23 mouse cellular contexts compared by ENCODE assay signal in the genomic region with DNA sequence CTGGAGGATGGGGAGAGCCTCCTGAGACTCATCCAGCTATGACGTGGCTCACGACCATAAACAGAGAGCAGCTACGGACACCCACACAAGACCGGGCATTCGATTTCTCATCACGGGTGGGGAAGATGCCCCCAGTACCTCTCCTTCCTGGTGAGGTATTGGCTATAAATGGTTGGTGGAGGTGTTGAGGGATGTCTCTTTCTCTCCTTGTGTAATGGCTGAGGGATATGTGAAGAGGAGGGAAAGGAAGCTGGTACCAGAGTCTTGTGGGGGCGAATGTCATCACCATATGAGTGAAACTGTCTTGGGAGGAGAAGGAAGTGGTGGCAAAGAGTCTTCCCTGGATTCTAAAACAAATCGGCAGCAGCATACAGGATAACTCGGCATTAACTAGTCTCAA. TPM values are rescaled to one million over a fixed set of nuclear protein-coding genes. Genes with fewer than 3 reads are reported as not detected.
DNase-seq lines count a peak whose midpoint lies in the region; ATAC-seq lines count a peak whose summit lies in the region.
"Had no signal": no experiment of that assay in that cellular context is flagged by ENCODE, and none has a peak within 500 bp of the region (broad histone marks: within the 10 kb centered on the region; RNA-seq: fewer than 3 reads in every experiment).

No protein-coding gene starts in this region.

- H3K27me3 ChIP-seq in midbrain, embryonic 16.5 days (ENCODE audit: control insufficient read depth, insufficient read depth, low read depth, low read length) = no peaks in the 10 kb centered on the region; the same call in 1 of the 2 replicates

- no peak overlapping the region for H3K27ac ChIP-seq in midbrain, embryonic 16.5 days (ENCODE audit: low read length)

- H3K9me3 ChIP-seq in midbrain, embryonic 16.5 days (replicated peaks; ENCODE audit: control insufficient read depth, low read length, poor library complexity, severe bottlenecking) = no peaks in the 10 kb centered on the region
- H3K9me3 ChIP-seq: G1E had no signal

- WGBS in midbrain, embryonic 16.5 days = 80% methylated on average over 9 of the region's 9 CpGs

- H3K36me3 ChIP-seq in midbrain, embryonic 16.5 days (ENCODE audit: control insufficient read depth, insufficient read depth, low read length) = no peaks in the 10 kb centered on the region
- H3K36me3 ChIP-seq: G1E had no signal

- H3K4me2 ChIP-seq in midbrain, embryonic 16.5 days (ENCODE audit: low read length) = no peak overlapping the region

- no peak overlapping the region for H3K9ac ChIP-seq in midbrain, embryonic 16.5 days (ENCODE audit: low read depth, low read length)

- ATAC-seq in frontal cortex, adult (ENCODE audit: low TSS enrichment) = peak; percentile 64; the same call in 1 of the 2 replicates
- ATAC-seq in midbrain, embryonic 16.5 days = no peak
- ATAC-seq: activated CD4-positive, CD25-positive, alpha-beta regulatory T cell, adult 4 months; CD4-positive, CD25-positive, alpha-beta regulatory T cell, adult 4 months; Patski had no signal

- H3K4me1 ChIP-seq in midbrain, embryonic 16.5 days (ENCODE audit: control insufficient read depth, insufficient read depth, low read length) = no peaks in the 10 kb centered on the region

- no peak overlapping the region for H3K4me3 ChIP-seq in midbrain, embryonic 16.5 days (ENCODE audit: low read depth, low read length)

- no peak for DNase-seq in frontal cortex, postnatal 25 days (ENCODE audit: low spot score in 2 of 2)
- peak; percentile 31 for DNase-seq in right cerebral cortex, adult 18-20 months
- no peak for DNase-seq in right cerebral cortex, postnatal 10 days (ENCODE audit: low spot score in 2 of 2)
- DNase-seq in right cerebral cortex, adult 2 months (ENCODE audit: low spot score in 2 of 2) = peak; percentile 35 to 37
- DNase-seq in right cerebral cortex, postnatal 25 days = no peak
- peak; percentile 51 for DNase-seq in brain, adult 2 months (ENCODE audit: low read depth, low spot score)
- DNase-seq: adrenal gland, adult 2 months; adrenal gland, adult 8-10 months; adrenal gland, postnatal 10 days; adrenal gland, postnatal 14 days; adrenal gland, postnatal 25 days; adrenal gland, postnatal 36 days; B cell, adult 2 months; cerebellum, adult 11 months; cerebellum, adult 11-12 months; cerebellum, adult 18-20 months had no signal

RNA-seq across cellular contexts. Expression of gene Rph3a, which starts 29.6 kb away (rescaled TPM):
- polyA plus RNA-seq in midbrain, embryonic 16.5 days (2015; fragmentation: Nextera tagmentation; extraction: Ambion mirVana) = 27.4 and 30.2 TPM in 2 replicates
- polyA plus RNA-seq: activated CD4-positive, CD25-positive, alpha-beta regulatory T cell, adult 4 months; C2C12; CD4-positive, CD25-positive, alpha-beta regulatory T cell, adult 4 months; G1E; Patski had no signal

Comparison
In these comparisons a context has a peak if more than half of its experiments do, and no peak if none do; other contexts are left out.
1. DNase-seq: peak in right cerebral cortex, adult 18-20 months (single experiment), right cerebral cortex, adult 2 months (2 of 2) and brain, adult 2 months (single experiment); none in frontal cortex, postnatal 25 days (0 of 2), right cerebral cortex, postnatal 10 days (0 of 2) and right cerebral cortex, postnatal 25 days (single experiment).